Mouse (Mus musculus): Measurements from ENCODE around the gene Gata5.

- TF ChIP-seq CTCF (IDR thresholded peaks at IDR 0.05; ENCODE audit: low read depth, low read length) (no peak), GATA2 (IDR thresholded peaks at IDR 0.05; ENCODE audit: borderline replicate concordance, low read depth, low read length) (no peak), TAL1 (conservative IDR thresholded peaks at IDR 0.05; ENCODE audit: low read depth, low read length) (no peak), GATA1 (IDR thresholded peaks at IDR 0.05; ENCODE audit: borderline replicate concordance, low read length) (no peak)
Measured at GRCm38 (mm10) chr2:180333778-180334550, 535 bp downstream of the Gata5 start.
